Mouse (Mus musculus) hindbrain, embryonic 11.5 days (tissue): ENCODE data around the gene Arfgap3. TPM values are rescaled to one million over a fixed set of nuclear protein-coding genes. Genes with fewer than 3 reads are reported as not detected.

Source experiments
- ATAC-seq: fragments of 200-750 bp; cut with Nextera tagmentation; 2 replicates; pipeline ENCODE4 v1.8.0; 2017; ENCODE audit warnings: mild to moderate bottlenecking, moderate TSS enrichment, moderate library complexity; ENCODE audit not compliant: low FRiP score
- DNase-seq: peaks from one replicate; pipeline ENCODE4 v3.0.0-alpha.2; 2015; ENCODE audit warnings: low spot score
- H3K27ac ChIP-seq: fragments of 300-500 bp; sonication (generic); 2 replicates; pipeline ENCODE4 v1.5.1; 2014; ENCODE audit warnings: mild to moderate bottlenecking, low read depth, low read length
- H3K27me3 ChIP-seq: fragments of 300-500 bp; sonication (generic); 2 replicates; pipeline ENCODE4 v1.6.1; 2014; ENCODE audit warnings: mild to moderate bottlenecking, low read length, moderate library complexity, mixed read lengths; ENCODE audit not compliant: control insufficient read depth, insufficient read depth
- H3K36me3 ChIP-seq: fragments of 300-500 bp; sonication (generic); 2 replicates; pipeline ENCODE4 v1.6.1; 2014; ENCODE audit warnings: mild to moderate bottlenecking, low read length, moderate library complexity, mixed read lengths; ENCODE audit not compliant: control insufficient read depth, insufficient read depth
- H3K4me1 ChIP-seq: fragments of 300-500 bp; sonication (generic); replicated peaks from 2 replicates; pipeline ENCODE4 v1.6.1; 2014; ENCODE audit warnings: low read length, mixed read lengths; ENCODE audit not compliant: control insufficient read depth, insufficient read depth
- H3K4me2 ChIP-seq: fragments of 300-500 bp; sonication (generic); replicated peaks from 2 replicates; pipeline ENCODE4 v1.6.1; 2014; ENCODE audit warnings: mild to moderate bottlenecking, low read depth, low read length
- H3K4me3 ChIP-seq: fragments of 300-500 bp; sonication (generic); 2 replicates; pipeline ENCODE4 v1.5.1; 2014; ENCODE audit warnings: low read depth, low read length
- H3K9ac ChIP-seq: fragments of 300-500 bp; sonication (generic); 2 replicates; pipeline ENCODE4 v1.6.1; 2014; ENCODE audit warnings: low read depth, low read length
- H3K9me3 ChIP-seq: fragments of 300-500 bp; sonication (generic); 2 replicates; pipeline ENCODE4 v1.6.1; 2016; ENCODE audit warnings: low read length; ENCODE audit not compliant: control insufficient read depth
- WGBS: fragments of 180-500 bp; shearing (Covaris S2); extraction: QIAGEN DNeasy Blood & Tissue Kit; methylation state at CpG from one replicate; pipeline ENCODE4 v1.1.7; 2014; 5-methylcytosine and 5-hydroxymethylcytosine counted together
- polyA plus RNA-seq: library from polyadenylated mRNA; unstranded; fragments of >200 nt; fragmentation: Nextera tagmentation; extraction: Ambion mirVana; gene quantifications from 2 replicates; pipeline ENCODE4 v1.2.1, GENCODE M21; 2014

Arfgap3 gene
- polyA plus RNA-seq, result 38.6 and 40.1 TPM in 2 replicates

DNA sequence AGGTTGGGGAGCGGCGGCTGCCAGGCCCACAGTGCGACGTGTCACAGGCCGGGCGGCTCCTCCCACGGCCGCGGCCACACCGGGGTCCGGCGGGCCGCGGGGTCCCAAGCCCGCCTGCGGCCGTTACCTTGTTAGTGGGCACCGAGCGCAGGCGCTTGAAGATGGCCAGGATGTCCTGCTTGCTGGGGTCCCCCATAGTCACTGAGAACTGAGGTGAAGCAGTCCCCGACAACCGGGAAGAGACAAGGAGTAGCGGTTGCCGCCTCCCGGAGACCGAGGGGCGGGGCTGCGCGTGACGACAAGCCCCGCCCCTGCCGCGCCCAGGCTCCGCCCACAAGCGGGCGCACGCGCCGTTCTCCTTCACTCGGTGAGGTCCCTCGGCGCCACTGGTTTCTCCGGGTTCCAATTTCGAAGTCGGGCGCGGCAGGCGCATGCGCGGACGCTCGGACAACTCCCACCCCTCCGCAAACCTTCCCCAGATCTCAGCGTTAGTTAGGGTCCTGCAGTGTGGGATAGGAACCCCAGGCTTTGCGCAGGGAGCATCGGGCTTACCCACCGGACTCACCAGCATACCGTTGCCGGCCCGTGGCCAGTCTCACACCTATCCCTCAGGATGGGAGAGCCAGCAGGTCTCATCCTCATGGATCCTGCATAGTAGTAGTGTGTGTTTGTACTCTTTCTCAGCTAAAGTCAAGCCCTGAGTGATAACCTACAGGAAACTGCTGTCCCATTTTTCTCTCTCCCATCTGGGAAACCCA lies at the start of gene Arfgap3:
Gene Arfgap3 (minus strand): TSS at position 294 of the 758 bp plus-strand sequence.
- peak within 1 kb of the TSS; percentile 86 for H3K4me2 ChIP-seq
- no peaks in the 10 kb centered on the region for H3K36me3 ChIP-seq
- WGBS, result under 1% methylated on average over 59 of the region's 60 CpGs
- H3K27ac ChIP-seq, result 0 out of 2 replicates have a peak within 1 kb of the TSS, but pooled peaks have one; percentile 30
- H3K9me3 ChIP-seq, result no peaks in the 10 kb centered on the region
- peak within 1 kb of the TSS; percentile 77 for H3K9ac ChIP-seq
- ATAC-seq, result peak; percentile 93
- H3K4me1 ChIP-seq, result no peaks in the 10 kb centered on the region
- H3K27me3 ChIP-seq, result no peaks in the 10 kb centered on the region
- H3K4me3 ChIP-seq, result peak within 1 kb of the TSS; percentile 84
- DNase-seq, result peak; percentile 98

- DNase-seq (no peak), ATAC-seq (no peak)
- no peak overlapping the region for H3K27ac ChIP-seq
- H3K36me3 ChIP-seq, result no peaks in the 10 kb centered on the region
- H3K4me2 ChIP-seq, result no peak overlapping the region
- no peak overlapping the region for H3K9ac ChIP-seq
- 84% methylated on average over 2 of the region's 2 CpGs for WGBS
- H3K4me3 ChIP-seq, result no peak overlapping the region
- no peaks in the 10 kb centered on the region for H3K27me3 ChIP-seq
- H3K9me3 ChIP-seq, result no peaks in the 10 kb centered on the region
- H3K4me1 ChIP-seq, result no peaks in the 10 kb centered on the region
These were observed 42.7 kb upstream of the Arfgap3 start for GRCm38 (mm10) chr15:83392722-83393121.

- no peaks in the 10 kb centered on the region for H3K36me3 ChIP-seq
- ATAC-seq, result no peak
- H3K4me1 ChIP-seq, result no peaks in the 10 kb centered on the region
- DNase-seq, result no peak
- no peak overlapping the region for H3K4me2 ChIP-seq
- no peak overlapping the region for H3K9ac ChIP-seq
- no peak overlapping the region for H3K27ac ChIP-seq
- no peaks in the 10 kb centered on the region for H3K9me3 ChIP-seq
- WGBS, result 92% methylated on average over 2 of the region's 2 CpGs
- H3K27me3 ChIP-seq, result no peaks in the 10 kb centered on the region
- no peak overlapping the region for H3K4me3 ChIP-seq
These were observed 37.9 kb upstream of the Arfgap3 start for GRCm38 (mm10) chr15:83387911-83388310.

DNA sequence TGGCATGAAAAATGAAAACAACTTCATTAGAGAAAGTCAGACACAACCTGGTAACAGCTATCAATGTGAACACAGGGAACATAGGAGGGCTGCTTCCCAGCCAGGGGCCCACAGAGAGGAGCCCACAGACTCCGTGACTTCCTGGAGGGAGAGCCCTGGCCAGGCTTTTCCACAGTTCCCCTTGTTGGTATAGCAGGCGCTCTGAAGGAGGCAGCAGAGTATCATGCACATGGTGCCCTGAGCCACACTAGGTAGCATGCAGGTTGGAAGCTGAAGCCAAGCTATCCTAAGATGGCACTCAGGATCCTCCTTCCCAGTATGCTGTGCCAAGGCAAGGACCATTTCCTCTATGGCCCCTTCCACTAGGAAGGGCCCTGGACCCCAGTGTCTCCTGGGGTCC lies 33.6 kb upstream of the Arfgap3 start:
- Histone ChIP-seq H3K9ac (no peak overlapping the region), H3K27ac (no peak overlapping the region), H3K4me3 (no peak overlapping the region), H3K4me1 (no peaks in the 10 kb centered on the region), H3K36me3 (no peaks in the 10 kb centered on the region), H3K4me2 (no peak overlapping the region), H3K27me3 (no peaks in the 10 kb centered on the region), H3K9me3 (no peaks in the 10 kb centered on the region)
- no peak for ATAC-seq
- 92% methylated on average over 2 of the region's 2 CpGs for WGBS
- no peak for DNase-seq

GRCm38 (mm10) chr15:83383136-83383535 lies 33.1 kb upstream of the Arfgap3 start:
- Histone ChIP-seq H3K27ac (no peak overlapping the region), H3K4me1 (no peaks in the 10 kb centered on the region), H3K36me3 (no peaks in the 10 kb centered on the region), H3K27me3 (no peaks in the 10 kb centered on the region), H3K9me3 (no peaks in the 10 kb centered on the region), H3K9ac (no peak overlapping the region), H3K4me3 (no peak overlapping the region), H3K4me2 (no peak overlapping the region)
- ATAC-seq (no peak), DNase-seq (no peak)
- 95% methylated on average over 5 of the region's 5 CpGs for WGBS

DNA sequence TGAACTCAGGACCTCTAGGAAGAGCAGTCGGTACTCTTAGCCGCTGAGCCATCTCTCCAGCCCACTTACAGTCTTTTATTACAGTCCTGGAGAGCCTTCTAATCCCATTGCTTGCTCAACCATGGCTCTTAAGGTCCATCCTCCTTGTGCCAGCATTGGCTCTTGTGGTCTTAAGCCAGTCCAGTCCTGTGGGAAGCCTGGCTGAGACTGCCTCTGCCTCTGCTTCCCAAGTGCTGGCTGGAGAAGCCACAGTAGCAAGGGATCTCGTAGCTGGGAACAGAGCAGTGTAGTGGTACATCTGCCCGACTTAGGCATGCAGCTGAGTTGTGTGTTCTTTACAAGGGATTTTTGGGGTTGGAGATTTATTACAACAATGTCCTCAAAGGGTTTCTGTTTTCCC lies 32.4 kb upstream of the Arfgap3 start:
- no peak overlapping the region for H3K4me2 ChIP-seq
- H3K36me3 ChIP-seq, result no peaks in the 10 kb centered on the region
- no peaks in the 10 kb centered on the region for H3K9me3 ChIP-seq
- ATAC-seq, result no peak
- no peaks in the 10 kb centered on the region for H3K4me1 ChIP-seq
- H3K9ac ChIP-seq, result no peak overlapping the region
- H3K27ac ChIP-seq, result no peak overlapping the region
- H3K27me3 ChIP-seq, result no peaks in the 10 kb centered on the region
- no peak overlapping the region for H3K4me3 ChIP-seq
- 93% methylated on average over 4 of the region's 4 CpGs for WGBS
- no peak for DNase-seq

DNA sequence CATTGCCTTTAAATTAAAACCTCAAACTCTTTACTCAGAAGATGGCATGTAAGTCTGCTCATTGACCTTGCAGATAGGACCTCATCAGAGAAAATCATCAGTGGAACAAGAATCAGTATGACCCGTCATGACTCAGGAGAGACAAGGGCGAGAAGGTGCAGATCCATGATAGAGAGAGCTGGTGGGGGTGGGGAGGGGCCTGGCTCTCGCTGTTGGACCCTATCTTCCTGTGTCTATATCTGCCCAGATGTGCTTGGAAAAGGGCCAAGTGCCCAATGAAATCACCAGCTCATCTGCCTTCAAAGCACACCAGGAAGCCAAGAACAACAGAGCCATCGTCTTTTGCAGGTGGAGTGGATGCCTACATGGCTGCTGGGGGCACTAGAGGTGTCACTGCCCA lies 27.1 kb upstream of the Arfgap3 start:
- Histone ChIP-seq H3K4me1 (no peaks in the 10 kb centered on the region), H3K27me3 (no peaks in the 10 kb centered on the region), H3K4me3 (no peak overlapping the region), H3K27ac (no peak overlapping the region), H3K4me2 (no peak overlapping the region), H3K36me3 (no peaks in the 10 kb centered on the region), H3K9ac (no peak overlapping the region), H3K9me3 (no peaks in the 10 kb centered on the region)
- ATAC-seq, result no peak
- DNase-seq, result no peak
- 82% methylated on average over 4 of the region's 4 CpGs for WGBS

DNA sequence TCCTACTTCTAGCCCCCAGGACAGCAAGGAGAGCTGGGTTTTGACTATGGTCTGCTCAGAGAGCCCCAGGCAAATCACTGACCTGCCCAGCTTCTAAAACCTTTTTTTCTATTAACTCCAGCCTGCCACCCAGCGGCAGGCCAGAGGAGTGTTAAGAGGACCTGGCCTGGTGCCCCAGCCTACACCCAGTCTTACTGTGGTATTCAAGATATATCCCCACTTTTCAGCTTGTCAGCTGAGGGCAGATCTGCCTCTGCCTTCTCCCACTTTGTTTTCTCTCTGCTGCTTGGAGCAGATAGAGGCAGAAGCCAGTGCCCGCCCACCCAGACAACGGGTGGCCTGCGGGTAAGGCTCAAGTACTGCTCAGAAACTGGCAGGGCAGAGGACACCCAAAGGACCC lies 25.1 kb upstream of the Arfgap3 start:
- DNase-seq (peak; percentile 64), ATAC-seq (no peak)
- 62% methylated on average over 4 of the region's 4 CpGs for WGBS
- Histone ChIP-seq H3K27me3 (no peaks in the 10 kb centered on the region), H3K4me3 (no peak overlapping the region), H3K9ac (no peak overlapping the region), H3K36me3 (no peaks in the 10 kb centered on the region), H3K4me2 (no peak overlapping the region), H3K4me1 (no peaks in the 10 kb centered on the region), H3K9me3 (no peaks in the 10 kb centered on the region), H3K27ac (no peak overlapping the region)

- Histone ChIP-seq H3K27ac (no peak overlapping the region), H3K4me1 (no peaks in the 10 kb centered on the region), H3K9me3 (no peaks in the 10 kb centered on the region), H3K27me3 (no peaks in the 10 kb centered on the region), H3K9ac (no peak overlapping the region), H3K4me3 (no peak overlapping the region), H3K36me3 (no peaks in the 10 kb centered on the region), H3K4me2 (no peak overlapping the region)
- no peak for DNase-seq
- no peak for ATAC-seq
These were observed 24.0 kb upstream of the Arfgap3 start for GRCm38 (mm10) chr15:83374076-83374475.
